Mouse (Mus musculus): ENCODE results near the gene Rmnd5b. TPM values are rescaled to one million over a fixed set of nuclear protein-coding genes. Genes with fewer than 3 reads are reported as not detected.

Gene Rmnd5b
- total and polyA plus RNA-seq, 3 experiments: 41.1 to 59.5 (median 46.7) TPM

GRCm38 (mm10) chr11:51648566-51648965 lies 12.9 kb upstream of the Rmnd5b start:
- Histone ChIP-seq H3K27ac (ENCODE audit: insufficient read depth, low read depth) (no peak overlapping the region), H3K79me2 (replicated peaks; ENCODE audit: control insufficient read depth, extremely low read depth, insufficient read depth, poor library complexity, severe bottlenecking) (peaks cover 6% of the 10 kb centered on the region; the same call in 1 of the 2 replicates), H3K36me3 (replicated peaks in 1 of 2; ENCODE audit: control insufficient read depth in 1 of 2, insufficient read depth in 1 of 2, low read length in 1 of 2) (peaks cover 9 to 28% of the 10 kb centered on the region in 2 experiments), H3K4me1 (ENCODE audit: control insufficient read depth in 1 of 2, insufficient read depth in 2 of 2) (peaks cover 44 to 64% of the 10 kb centered on the region in 2 experiments), H3K27me3 (replicated peaks) (no peaks in the 10 kb centered on the region), H3K4me3 (replicated peaks in 1 of 3; ENCODE audit: low read depth in 2 of 3, low read length in 2 of 3, poor library complexity in 1 of 3) (peak overlapping the region in 1 of 3 experiments; percentile 2), H3K9me3 (replicated peaks; ENCODE audit: low read length) (peaks cover 8% of the 10 kb centered on the region), H3K4me2 (ENCODE audit: insufficient read depth, low read depth, poor library complexity, severe bottlenecking) (peak overlapping the region; percentile 8; the same call in 1 of the 2 replicates), H3K9ac (ENCODE audit: insufficient read depth, low read depth) (no peak overlapping the region)
- DNase-seq (ENCODE audit: extremely low read depth): no peak
- peak; percentile 37; the same call in 1 of the 2 replicates for TF ChIP-seq CHD2 (IDR thresholded peaks at IDR 0.05; ENCODE audit: low read length)
- TF ChIP-seq MAFK (IDR thresholded peaks at IDR 0.05; ENCODE audit: insufficient replicate concordance, low read length): no peak
- dilution Hi-C loops (cut with MboI; ENCODE audit: extremely low pct_ligation_motif_present, extremely low pct_unique_long_range_greater_than_20kb, low sequenced_read_pairs) (no loop called here), in situ Hi-C loops (cut with MboI; ENCODE audit: low pct_ligation_motif_present, low pct_unique_long_range_greater_than_20kb, low sequenced_read_pairs) (no loop called here)

DNA sequence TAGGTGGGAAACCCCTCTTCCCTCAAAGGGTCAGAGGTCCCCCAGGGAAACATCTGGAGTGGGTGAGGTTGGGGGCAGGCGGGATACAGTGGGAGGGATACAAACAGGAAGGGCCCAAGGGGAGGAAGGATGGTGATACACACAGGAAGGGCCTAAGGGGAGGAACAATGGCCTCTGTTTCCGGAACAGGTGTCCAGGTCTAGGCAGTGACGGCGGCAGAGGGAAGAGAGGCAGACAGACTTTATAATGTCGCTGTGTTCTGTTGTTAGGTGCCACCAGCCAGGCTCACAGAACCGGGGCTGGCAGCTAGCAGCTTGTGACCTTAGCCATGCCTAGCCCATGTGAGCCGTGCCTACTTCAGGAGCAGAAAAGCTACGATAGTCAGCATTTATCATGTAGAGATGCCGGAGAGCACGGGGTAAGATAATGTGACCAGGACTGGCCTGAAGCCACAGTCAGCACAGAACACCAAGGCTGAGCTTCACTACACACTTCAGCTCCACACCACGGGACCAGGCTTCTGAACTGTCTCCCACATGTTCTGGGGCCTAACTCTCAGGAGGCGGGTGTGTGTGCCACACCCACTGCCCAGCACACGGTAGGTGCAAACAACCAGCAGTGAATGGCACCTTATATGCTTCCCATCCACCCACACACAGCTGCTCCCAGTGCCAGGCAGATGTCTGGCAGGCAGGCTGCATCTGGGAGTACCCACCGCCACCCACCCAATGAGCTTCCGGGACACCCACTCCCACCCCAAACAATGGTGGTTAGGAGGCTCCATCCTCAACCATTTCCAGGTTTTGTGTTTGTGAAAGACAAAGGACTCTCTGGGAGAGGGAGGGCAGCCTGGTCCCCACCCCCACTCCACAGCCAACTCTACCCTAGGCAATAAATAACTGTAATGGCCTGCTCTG lies 11.3 kb upstream of the Rmnd5b start:
- peak; percentile 82 for DNase-seq (ENCODE audit: extremely low read depth)
- Histone ChIP-seq H3K9ac (ENCODE audit: insufficient read depth, low read depth) (peak overlapping the region; percentile 4; the same call in 1 of the 2 replicates), H3K4me2 (ENCODE audit: insufficient read depth, low read depth, poor library complexity, severe bottlenecking) (peak overlapping the region; percentile 32)
- TF ChIP-seq ZKSCAN1 (IDR thresholded peaks at IDR 0.05; ENCODE audit: borderline replicate concordance, low read depth, low read length): no peak
- TF ChIP-seq USF2 (conservative IDR thresholded peaks at IDR 0.05; ENCODE audit: low read depth, low read length): no peak
- no peak; the same call in 1 of the 2 replicates for TF ChIP-seq MYC (IDR thresholded peaks at IDR 0.05; ENCODE audit: low read depth, low read length)
- no peak for TF ChIP-seq ZC3H11A (IDR thresholded peaks at IDR 0.05; ENCODE audit: low read depth, low read length)
- no peak; the same call in 1 of the 2 replicates for TF ChIP-seq SIN3A (IDR thresholded peaks at IDR 0.05; ENCODE audit: low read length)
- peak; percentile 20; the same call in 1 of the 2 replicates for TF ChIP-seq MEF2A (IDR thresholded peaks at IDR 0.05; ENCODE audit: borderline replicate concordance, low read depth, low read length)
- peak; percentile 85 for TF ChIP-seq ELF1 (IDR thresholded peaks at IDR 0.05; ENCODE audit: low read depth, low read length)
- TF ChIP-seq IRF4 (IDR thresholded peaks at IDR 0.05; ENCODE audit: low read depth, low read length): peak; percentile 33; the same call in 1 of the 2 replicates
- peak; percentile 84 for TF ChIP-seq HCFC1 (IDR thresholded peaks at IDR 0.05; ENCODE audit: low read depth, low read length)
- TF ChIP-seq TCF12 (IDR thresholded peaks at IDR 0.05; ENCODE audit: low read depth, low read length): peak; percentile 76
- peak; percentile 72 for TF ChIP-seq MXI1 (IDR thresholded peaks at IDR 0.05; ENCODE audit: low read depth, low read length)
- peak; percentile 67 for TF ChIP-seq MAX (IDR thresholded peaks at IDR 0.05; ENCODE audit: low read length)
- no peak for TF ChIP-seq RAD21 (IDR thresholded peaks at IDR 0.05; ENCODE audit: low read depth, low read length)
- no peak for TF ChIP-seq JUND (conservative IDR thresholded peaks at IDR 0.05; ENCODE audit: low read depth, low read length)
- TF ChIP-seq JUN (IDR thresholded peaks at IDR 0.05; ENCODE audit: insufficient read depth, low read depth, low read length): no peak
- TF ChIP-seq EP300 (IDR thresholded peaks at IDR 0.05; ENCODE audit: low read length): peak; percentile 51
- no peak for TF ChIP-seq E2F4 (IDR thresholded peaks at IDR 0.05; ENCODE audit: insufficient replicate concordance, low read depth, low read length)
- no peak; the same call in 1 of the 2 replicates for TF ChIP-seq ETS1 (conservative IDR thresholded peaks at IDR 0.05; ENCODE audit: low read depth, low read length)
- no peak for TF ChIP-seq USF1 (IDR thresholded peaks at IDR 0.05; ENCODE audit: low read depth, low read length)
- peak; percentile 56; the same call in 1 of the 2 replicates for TF ChIP-seq TBP (conservative IDR thresholded peaks at IDR 0.05; ENCODE audit: low read depth, low read length)
- TF ChIP-seq UBTF (IDR thresholded peaks at IDR 0.05; ENCODE audit: low read depth, low read length): no peak
- no peak for TF ChIP-seq POLR2AphosphoS2 (IDR thresholded peaks at IDR 0.05; ENCODE audit: low read depth, low read length)
- no peak for TF ChIP-seq PAX5 (IDR thresholded peaks at IDR 0.05; ENCODE audit: low read length)
- 0 out of 2 replicates have a peak, but pooled peaks have one; percentile 33 for TF ChIP-seq BHLHE40 (IDR thresholded peaks at IDR 0.05; ENCODE audit: low read depth, low read length)
- 0 out of 2 replicates have a peak, but pooled peaks have one; percentile 77 for TF ChIP-seq MAZ (IDR thresholded peaks at IDR 0.05; ENCODE audit: low read depth, low read length)
- TF ChIP-seq RCOR1 (conservative IDR thresholded peaks at IDR 0.05; ENCODE audit: low read depth, low read length): no peak
- TF ChIP-seq MAFK (IDR thresholded peaks at IDR 0.05; ENCODE audit: insufficient replicate concordance, low read length): peak; percentile 15; the same call in 1 of the 2 replicates
- TF ChIP-seq CHD2 (IDR thresholded peaks at IDR 0.05; ENCODE audit: low read length): peak; percentile 61; the same call in 1 of the 2 replicates

More for the DNA sequence above, 11.3 kb upstream of the Rmnd5b start:
- Histone ChIP-seq H3K4me1 (ENCODE audit: control insufficient read depth in 1 of 2, insufficient read depth in 2 of 2) (peaks cover 49 to 79% of the 10 kb centered on the region in 2 experiments), H3K9me3 (replicated peaks; ENCODE audit: low read length) (peaks cover 3% of the 10 kb centered on the region), H3K79me2 (replicated peaks; ENCODE audit: control insufficient read depth, extremely low read depth, insufficient read depth, poor library complexity, severe bottlenecking) (peaks cover 6% of the 10 kb centered on the region; the same call in 1 of the 2 replicates), H3K27ac (ENCODE audit: insufficient read depth, low read depth) (peak overlapping the region; percentile 61), H3K27me3 (replicated peaks) (no peaks in the 10 kb centered on the region), H3K4me3 (replicated peaks in 1 of 3; ENCODE audit: low read depth in 2 of 3, low read length in 2 of 3, poor library complexity in 1 of 3) (peak overlapping the region; percentile 44 to 55 (median 54)), H3K36me3 (replicated peaks in 1 of 2; ENCODE audit: control insufficient read depth in 1 of 2, insufficient read depth in 1 of 2, low read length in 1 of 2) (peaks cover 15 to 42% of the 10 kb centered on the region in 2 experiments)
- in situ Hi-C loops (cut with MboI; ENCODE audit: low pct_ligation_motif_present, low pct_unique_long_range_greater_than_20kb, low sequenced_read_pairs) (no loop called here), dilution Hi-C loops (cut with MboI; ENCODE audit: extremely low pct_ligation_motif_present, extremely low pct_unique_long_range_greater_than_20kb, low sequenced_read_pairs) (no loop called here)

Measured in CH12.LX (cell line).